Mouse (Mus musculus): ENCODE data around the gene 1500009L16Rik.

DNA sequence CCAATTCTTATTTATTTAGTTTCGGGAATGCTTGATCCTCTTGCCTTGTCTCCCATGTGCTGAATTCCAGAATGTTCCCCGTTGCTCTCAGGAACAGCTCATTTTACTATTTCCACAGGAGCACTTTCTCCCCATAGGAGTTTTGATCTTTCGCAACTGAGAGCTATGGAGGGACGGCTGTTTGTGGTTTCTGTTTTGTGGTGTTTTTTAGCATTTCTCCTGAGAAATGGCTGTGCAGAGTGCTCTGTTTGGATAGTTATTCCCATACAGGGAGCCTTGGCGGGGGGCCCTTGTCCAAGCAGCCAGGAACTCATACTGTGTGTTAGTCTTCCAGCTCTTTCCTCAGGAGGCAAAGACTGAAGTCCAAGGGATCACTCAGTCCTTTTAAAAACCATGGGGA is 5.2 kb downstream of the 1500009L16Rik start:
- no peak for TF ChIP-seq CTCF (IDR thresholded peaks at IDR 0.05; ENCODE audit: insufficient read depth, low read depth, low read length)
- no peak for TF ChIP-seq POLR2A (IDR thresholded peaks at IDR 0.05; ENCODE audit: insufficient read depth, low read depth, low read length)
